Mouse (Mus musculus) neutrophil, adult 5-6 weeks (primary cell): Measurements from ENCODE around the gene Pdlim5. TPM values are rescaled to one million over a fixed set of nuclear protein-coding genes. Genes with fewer than 3 reads are reported as not detected.
A peak's percentile ranks its signal among the peaks of the same experiment; 100 is the strongest.

Experiments used
- ATAC-seq: fragments of 151-379, 151-347 bp; 2 replicates; pipeline ENCODE4 v1.8.0; 2017; ENCODE audit warnings: mild to moderate bottlenecking, moderate TSS enrichment; ENCODE audit not compliant: insufficient number of reproducible peaks, poor library complexity, low FRiP score, severe bottlenecking; ENCODE audit errors: extremely low read depth
- total RNA-seq: library from RNA; stranded (forward); fragments of 200-1000 nt; gene quantifications from 2 replicates; pipeline ENCODE4 v1.2.3, GENCODE M21; 2017

The Pdlim5 gene
- total RNA-seq, 1 experiment from 2014 or later: 69.4 TPM

- no peak for ATAC-seq
Measured at GRCm38 (mm10) chr3:142413345-142413885, 17.9 kb upstream of the Pdlim5 start.

GRCm38 (mm10) chr3:142410930-142411329, 15.4 kb upstream of the Pdlim5 start:
- ATAC-seq: no peak

GRCm38 (mm10) chr3:142394796-142395508, 544 bp downstream of the Pdlim5 start:
- ATAC-seq: peak; percentile 73

DNA sequence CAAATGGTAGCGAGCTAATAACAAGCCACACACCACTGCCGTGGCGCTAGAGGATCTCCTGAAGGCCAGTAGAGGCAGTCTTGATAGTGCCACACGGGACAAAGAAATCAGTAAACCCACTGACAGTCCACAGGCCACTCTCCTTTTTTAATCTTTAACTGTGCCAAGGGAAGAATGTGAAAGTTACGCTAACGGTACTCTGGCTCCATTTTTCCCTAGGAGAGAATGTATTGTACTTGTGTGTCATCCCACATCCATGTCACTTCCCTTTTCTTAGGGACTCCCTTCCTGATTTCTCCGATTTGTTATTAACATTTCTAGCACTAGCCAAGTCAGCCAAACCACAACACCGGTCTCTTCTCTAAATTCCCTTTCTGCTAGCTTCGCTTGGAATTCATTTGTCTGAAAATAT, 1.5 kb downstream of the Pdlim5 start:
- ATAC-seq: no peak

- ATAC-seq: no peak
Measured at GRCm38 (mm10) chr3:142391531-142391930, 4.0 kb downstream of the Pdlim5 start.

GRCm38 (mm10) chr3:142390288-142390687, 5.2 kb downstream of the Pdlim5 start:
- no peak for ATAC-seq

GRCm38 (mm10) chr3:142388189-142388588, 7.3 kb downstream of the Pdlim5 start:
- ATAC-seq: no peak

- no peak for ATAC-seq
Measured at GRCm38 (mm10) chr3:142386505-142386904, 9.0 kb downstream of the Pdlim5 start.

DNA sequence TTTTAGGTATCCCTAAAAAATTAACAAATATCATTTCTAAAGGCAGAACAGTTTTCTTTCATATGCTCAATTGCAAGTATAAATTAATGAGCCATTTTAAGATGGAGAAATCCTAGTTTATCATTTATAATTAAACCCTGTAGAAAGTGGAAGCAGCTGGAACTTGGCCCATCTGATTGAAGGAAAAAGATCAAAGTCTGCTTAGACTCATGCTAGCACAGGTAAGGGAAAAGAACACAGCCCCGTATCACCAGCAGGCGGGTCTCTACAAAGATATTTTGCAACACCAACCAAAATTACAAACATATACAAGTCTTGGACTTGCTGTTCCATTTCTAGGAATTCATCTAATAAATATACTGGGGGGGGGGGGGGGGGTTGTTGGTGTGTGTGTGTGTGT, 9.8 kb downstream of the Pdlim5 start:
- no peak for ATAC-seq

- no peak for ATAC-seq
Measured at GRCm38 (mm10) chr3:142376638-142377037, 18.9 kb downstream of the Pdlim5 start.

GRCm38 (mm10) chr3:142375106-142375505, 20.4 kb downstream of the Pdlim5 start:
- no peak for ATAC-seq

DNA sequence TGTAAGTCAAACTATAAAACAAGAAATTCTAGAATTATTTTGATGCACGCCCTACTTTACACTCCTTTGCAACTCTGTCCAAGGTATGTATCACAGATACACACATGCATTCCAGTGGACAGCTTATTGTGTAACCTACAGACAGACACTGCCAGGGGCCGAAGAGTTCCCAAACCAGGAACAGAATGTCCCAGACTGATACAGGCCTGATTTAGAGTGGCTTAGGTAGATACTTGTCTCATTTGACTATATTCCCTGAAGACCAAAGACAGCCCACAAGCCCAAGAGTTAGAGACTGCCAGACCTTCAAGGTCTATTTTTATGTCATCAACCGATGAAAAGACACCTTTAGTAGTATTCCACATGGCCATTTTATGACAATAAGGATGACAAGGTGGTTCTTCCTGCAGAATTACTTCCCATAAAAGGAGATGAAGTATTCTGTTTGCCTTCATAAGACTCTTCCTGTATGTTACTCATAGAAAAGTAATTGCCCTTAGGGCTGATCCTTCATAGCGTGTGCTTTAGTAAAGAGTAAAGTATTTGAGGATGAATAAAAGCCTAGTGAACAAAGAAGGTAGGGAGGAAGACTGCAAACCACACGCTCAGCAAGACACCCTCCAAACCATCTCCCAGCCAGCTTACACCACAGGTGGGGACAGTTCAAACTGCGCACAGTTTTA, 22.9 kb downstream of the Pdlim5 start:
- ATAC-seq: no peak

DNA sequence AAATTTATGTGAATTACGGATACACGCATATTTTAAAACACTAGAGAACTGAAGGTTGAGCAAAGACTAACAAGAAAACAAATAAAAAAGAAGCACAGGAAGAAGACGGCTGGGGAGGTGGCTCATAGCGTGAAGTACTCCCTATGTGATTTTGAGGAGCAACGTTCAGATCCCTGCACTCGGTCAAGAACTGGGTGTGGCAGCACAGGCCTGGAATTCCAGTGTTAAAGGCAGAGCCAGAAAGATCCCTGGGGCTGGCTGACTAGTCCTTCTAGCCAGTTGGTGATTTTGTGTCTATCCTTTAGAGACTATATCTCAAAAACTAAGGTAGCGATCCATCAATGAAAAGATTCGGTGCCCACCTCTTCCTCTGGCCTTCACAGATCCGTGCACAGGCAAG, 27.1 kb downstream of the Pdlim5 start:
- ATAC-seq: no peak

- no peak for ATAC-seq
Measured at GRCm38 (mm10) chr3:142362092-142362491, 33.4 kb downstream of the Pdlim5 start.

DNA sequence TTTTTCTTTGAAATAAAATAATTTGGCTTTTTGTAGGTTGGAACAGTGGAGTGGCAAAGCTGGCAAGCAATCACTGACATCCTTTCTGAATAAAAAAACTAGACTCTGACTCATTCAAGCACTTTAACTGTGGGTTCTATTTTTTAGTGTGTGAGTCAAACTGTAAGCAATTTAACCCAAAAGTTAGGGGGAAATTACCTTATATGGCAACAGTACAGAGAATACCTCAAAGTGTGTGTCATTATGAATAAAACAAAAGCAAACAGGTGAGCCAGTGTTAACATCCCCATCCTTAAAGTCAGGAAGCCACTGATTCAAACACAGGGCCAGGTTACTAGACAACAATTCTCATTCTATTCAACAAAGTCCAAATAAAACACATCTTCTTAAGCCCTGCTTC, 36.5 kb downstream of the Pdlim5 start:
- ATAC-seq: no peak

- ATAC-seq: peak; percentile 71; the same call in 1 of the 2 replicates
Measured at GRCm38 (mm10) chr3:142356661-142357060, 38.8 kb downstream of the Pdlim5 start.

DNA sequence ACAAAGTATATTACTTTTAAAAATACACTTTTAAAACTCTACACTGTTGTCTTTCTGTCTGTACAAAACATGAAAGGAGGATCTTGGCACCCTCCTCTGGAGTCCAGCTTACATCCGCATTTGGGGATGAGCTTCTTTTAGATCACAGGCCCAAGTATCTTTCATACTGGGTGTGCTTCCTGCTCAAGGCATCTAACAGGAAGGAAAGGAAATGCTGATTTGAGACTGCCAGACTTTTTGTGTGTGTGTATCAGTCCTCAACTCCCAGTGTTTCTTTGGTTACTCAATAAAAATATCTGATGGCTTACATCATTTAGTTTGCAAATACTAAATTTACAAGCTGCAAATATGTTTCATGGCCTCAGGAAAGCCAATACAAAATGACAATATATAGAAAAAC, 42.3 kb downstream of the Pdlim5 start:
- ATAC-seq: no peak

DNA sequence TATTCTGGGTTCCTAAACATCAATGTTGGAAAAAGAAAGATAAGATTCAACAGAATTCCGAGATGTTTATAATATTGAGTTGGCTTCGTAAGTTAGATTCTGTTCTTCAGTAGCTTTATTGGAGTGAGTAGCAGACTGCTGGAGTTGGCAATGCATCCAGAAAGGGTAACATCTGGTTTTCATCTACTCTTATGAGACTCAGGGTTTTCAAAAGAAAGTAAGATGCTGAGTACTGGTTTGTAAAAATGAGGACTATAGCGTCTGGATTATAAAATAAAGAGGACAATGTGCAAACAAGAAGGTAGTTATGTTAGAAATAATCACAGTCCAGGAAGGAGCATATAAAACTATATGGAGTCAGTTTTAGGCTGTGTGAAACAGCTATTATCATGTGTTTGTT, 45.0 kb downstream of the Pdlim5 start:
- ATAC-seq: no peak

DNA sequence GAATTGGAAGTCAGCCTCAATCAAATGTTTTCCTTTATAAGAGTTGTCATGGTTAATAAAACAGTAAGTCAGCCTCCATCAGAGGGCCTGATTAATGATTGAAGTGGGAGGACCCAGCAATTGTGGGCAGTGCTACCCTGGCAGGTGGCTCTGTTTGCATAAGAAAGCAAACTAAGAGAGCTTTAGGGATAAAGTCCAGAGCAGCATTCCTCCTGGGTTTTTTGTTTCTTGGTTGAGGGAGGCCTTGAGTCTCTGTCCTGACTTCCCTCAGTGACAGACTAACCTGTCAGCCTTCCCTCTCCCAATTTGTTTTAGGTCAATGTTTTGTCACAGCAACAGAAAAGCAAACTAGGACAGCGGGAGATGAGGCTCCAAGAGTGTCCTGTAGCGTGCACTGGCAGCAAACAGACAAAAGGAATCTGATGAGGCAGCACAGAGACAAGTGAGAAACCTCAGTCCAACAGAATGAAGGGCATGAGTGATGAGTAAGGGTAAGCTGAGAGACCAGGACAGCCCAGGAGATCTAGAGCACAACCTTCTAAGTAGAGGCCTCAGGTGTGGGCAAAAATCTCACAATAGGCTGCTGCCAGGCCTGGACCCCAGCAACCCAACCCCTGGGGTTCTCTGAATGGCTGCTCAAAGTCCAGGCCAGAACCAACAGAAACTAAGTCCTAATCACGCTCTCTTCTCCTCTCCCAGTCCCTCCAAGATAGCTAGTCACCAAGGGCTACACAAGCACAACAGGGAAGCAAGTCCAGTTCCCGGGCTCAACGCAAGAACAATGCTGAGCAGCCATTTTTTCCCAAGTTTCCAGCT, 46.5 kb downstream of the Pdlim5 start:
- no peak for ATAC-seq
